Mouse (Mus musculus) thymus, adult 2 months (tissue): ENCODE measurements around the gene Barhl1. TPM values are rescaled to one million over a fixed set of nuclear protein-coding genes. Genes with fewer than 3 reads are reported as not detected.

Experiments used
- DNase-seq: peaks from one replicate; pipeline ENCODE4 v3.0.0; 2021
- H3K27ac ChIP-seq: fragments of 200-500 bp; 2 replicates; pipeline ENCODE4 v1.5.1; 2012; ENCODE audit warnings: low read length, control low read depth; ENCODE audit not compliant: control insufficient read depth, insufficient read depth
- H3K27me3 ChIP-seq: fragments of 200-500 bp; 2 replicates; pipeline ENCODE4 v1.6.1; 2012; ENCODE audit warnings: mild to moderate bottlenecking, low read length, moderate library complexity, mixed read lengths; ENCODE audit not compliant: control insufficient read depth, insufficient read depth
- H3K36me3 ChIP-seq: fragments of 200-500 bp; 2 replicates; pipeline ENCODE4 v1.6.1; 2012; ENCODE audit warnings: mild to moderate bottlenecking, low read length, moderate library complexity; ENCODE audit not compliant: control insufficient read depth, insufficient read depth
- H3K4me1 ChIP-seq: fragments of 200-500 bp; replicated peaks from 2 replicates; pipeline ENCODE4 v1.6.1; 2012; ENCODE audit warnings: low read length; ENCODE audit not compliant: control insufficient read depth, insufficient read depth
- H3K4me3 ChIP-seq: fragments of 200-500 bp; 2 replicates; pipeline ENCODE4 v1.5.1; 2012; ENCODE audit warnings: mild to moderate bottlenecking, low read length, control low read depth, moderate library complexity; ENCODE audit not compliant: control insufficient read depth, insufficient read depth
- CTCF ChIP-seq: fragments of 200-500 bp; IDR thresholded peaks from 2 replicates; pipeline ENCODE4 v1.5.1; 2012; ENCODE audit warnings: mild to moderate bottlenecking, control low read depth, low read length, moderate library complexity, borderline replicate concordance; ENCODE audit not compliant: control insufficient read depth, poor library complexity, insufficient read depth; ENCODE audit errors: extremely low read depth
- POLR2A ChIP-seq: fragments of 200-500 bp; IDR thresholded peaks from 2 replicates; pipeline ENCODE4 v1.6.1; 2012; ENCODE audit warnings: mild to moderate bottlenecking, low read length, control low read depth, moderate library complexity; ENCODE audit not compliant: control insufficient read depth, poor library complexity, insufficient read depth; ENCODE audit errors: extremely low read depth
- WGBS: fragments of 180-500 bp; shearing (Covaris S2); methylation state at CpG from one replicate; pipeline ENCODE4 v1.1.7; 2018; 5-methylcytosine and 5-hydroxymethylcytosine counted together
- polyA plus RNA-seq: library from polyadenylated mRNA; depleted of rRNA; stranded (reverse); fragments of >200 nt; gene quantifications from 2 replicates; pipeline ENCODE4 v1.2.3, GENCODE M21; 2012

Gene Barhl1
- polyA plus RNA-seq, 1 experiment: 0.13 TPM

DNA sequence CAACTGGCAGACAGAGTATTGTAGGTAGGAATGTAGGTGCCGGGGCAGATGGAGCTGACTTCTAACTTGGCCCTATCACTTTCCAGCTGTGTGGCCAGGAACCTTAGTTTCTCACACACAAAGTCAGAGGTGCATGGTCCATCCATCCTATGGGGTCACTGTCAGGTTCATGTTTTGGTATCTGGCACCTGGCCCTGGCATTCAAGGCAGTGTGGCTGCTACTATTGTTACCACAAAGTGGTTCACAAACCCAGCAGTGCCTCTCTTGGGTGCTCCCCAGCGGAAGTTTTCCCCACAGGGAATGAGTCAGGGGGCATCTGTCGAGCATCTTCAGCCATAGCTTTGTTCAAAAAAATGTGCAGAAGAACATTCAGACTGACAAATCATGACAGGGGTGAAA, 29.8 kb upstream of the Barhl1 start:
- TF ChIP-seq CTCF: no peak
- no peak for TF ChIP-seq POLR2A
- Histone ChIP-seq H3K36me3 (no peaks in the 10 kb centered on the region), H3K4me1 (no peaks in the 10 kb centered on the region), H3K4me3 (no peak overlapping the region), H3K27ac (no peak overlapping the region), H3K27me3 (no peaks in the 10 kb centered on the region)
- WGBS: 85% methylated on average over 3 of the region's 3 CpGs
- no peak for DNase-seq

DNA sequence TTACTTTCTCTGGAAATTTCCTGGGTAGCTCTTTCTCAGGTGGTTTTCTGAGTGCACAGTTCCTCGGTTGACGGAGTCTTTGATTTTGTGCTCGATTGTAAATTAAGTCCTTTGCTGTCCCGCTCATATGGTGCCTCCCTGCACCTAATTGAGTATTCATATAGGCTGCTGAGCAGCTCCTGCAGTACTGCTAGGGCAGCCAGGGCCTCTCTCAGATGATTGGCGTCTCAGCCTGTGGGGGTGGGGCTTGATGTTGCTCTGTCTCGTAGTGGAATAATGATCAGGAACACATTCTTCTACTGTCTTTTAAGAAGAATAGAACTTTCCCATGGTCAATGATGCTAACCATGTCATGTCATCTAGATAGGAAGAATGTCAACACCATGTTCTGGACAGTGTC, 28.9 kb upstream of the Barhl1 start:
- Histone ChIP-seq H3K4me3 (no peak overlapping the region), H3K4me1 (no peaks in the 10 kb centered on the region), H3K36me3 (no peaks in the 10 kb centered on the region), H3K27me3 (no peaks in the 10 kb centered on the region), H3K27ac (no peak overlapping the region)
- no peak for TF ChIP-seq CTCF
- TF ChIP-seq POLR2A: no peak
- DNase-seq: no peak
- 80% methylated on average over 6 of the region's 6 CpGs for WGBS

DNA sequence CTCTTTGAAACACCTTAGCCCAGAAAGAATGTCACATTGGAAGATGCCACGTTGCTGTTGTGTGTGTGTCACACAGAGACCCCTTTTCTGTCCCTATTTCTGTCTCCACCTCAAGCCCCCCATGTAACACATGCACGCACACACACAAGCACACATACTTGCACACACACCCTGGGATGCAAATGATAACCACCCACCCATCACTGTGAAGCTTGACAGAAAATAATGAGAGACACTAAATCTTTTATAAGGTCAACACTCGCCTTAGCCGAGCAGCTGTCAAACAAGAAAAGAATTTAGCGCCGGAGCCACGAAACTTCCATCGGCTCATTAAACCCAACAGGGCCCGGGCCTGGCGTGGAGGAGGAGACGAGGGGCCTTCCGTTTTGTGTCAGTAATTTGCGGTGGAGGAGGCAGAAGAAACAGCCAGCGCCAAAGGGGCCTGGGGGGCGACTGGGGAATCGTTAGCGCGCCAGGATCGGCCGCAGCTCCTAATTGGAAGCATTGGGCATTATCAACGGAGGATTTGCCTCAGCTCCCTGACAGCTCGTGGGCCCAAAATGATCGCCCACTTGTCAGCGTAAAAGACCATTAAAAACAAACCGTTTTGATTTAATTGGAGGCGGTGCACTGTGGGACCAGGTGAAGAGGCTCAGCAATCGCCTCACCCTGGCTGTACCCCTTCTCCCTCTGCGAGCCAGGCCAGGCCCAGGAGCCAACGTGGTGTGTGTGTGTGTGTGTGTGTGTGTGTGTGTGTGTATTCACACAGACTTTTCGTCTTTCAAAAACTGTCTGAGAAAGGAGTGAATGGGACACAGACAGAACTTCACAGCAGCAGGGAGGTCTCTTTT, 27.4 kb upstream of the Barhl1 start:
- Histone ChIP-seq H3K4me3 (no peak overlapping the region), H3K36me3 (no peaks in the 10 kb centered on the region), H3K27ac (no peak overlapping the region), H3K4me1 (no peaks in the 10 kb centered on the region), H3K27me3 (no peaks in the 10 kb centered on the region)
- WGBS: 81% methylated on average over 30 of the region's 30 CpGs
- TF ChIP-seq CTCF (no peak), POLR2A (no peak)
- no peak for DNase-seq

DNA sequence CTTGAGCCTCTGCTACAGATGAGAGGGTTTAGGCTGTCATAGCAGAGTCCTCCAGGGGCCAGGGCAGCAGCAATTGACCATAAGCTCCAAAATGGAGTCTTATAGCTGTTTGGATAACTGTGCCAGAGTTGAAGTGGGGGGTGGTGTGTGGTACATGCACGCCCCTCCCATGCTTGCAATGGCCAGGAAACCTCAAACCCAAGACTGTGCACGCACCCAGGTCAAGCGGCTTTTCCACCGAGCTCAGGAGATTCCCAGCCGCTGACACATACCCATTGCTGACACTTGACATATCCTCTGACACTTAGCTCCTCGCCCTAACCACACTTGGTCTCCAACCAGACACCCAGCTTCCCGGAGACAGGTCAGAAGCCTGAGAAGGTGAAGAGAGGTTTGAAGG, 22.5 kb upstream of the Barhl1 start:
- no peaks in the 10 kb centered on the region for H3K27me3 ChIP-seq
- H3K4me1 ChIP-seq: no peaks in the 10 kb centered on the region
- no peak for TF ChIP-seq CTCF
- TF ChIP-seq POLR2A: no peak
- no peak overlapping the region for H3K27ac ChIP-seq
- no peak overlapping the region for H3K4me3 ChIP-seq
- no peak for DNase-seq
- 46% methylated on average over 7 of the region's 7 CpGs for WGBS
- H3K36me3 ChIP-seq: no peaks in the 10 kb centered on the region

DNA sequence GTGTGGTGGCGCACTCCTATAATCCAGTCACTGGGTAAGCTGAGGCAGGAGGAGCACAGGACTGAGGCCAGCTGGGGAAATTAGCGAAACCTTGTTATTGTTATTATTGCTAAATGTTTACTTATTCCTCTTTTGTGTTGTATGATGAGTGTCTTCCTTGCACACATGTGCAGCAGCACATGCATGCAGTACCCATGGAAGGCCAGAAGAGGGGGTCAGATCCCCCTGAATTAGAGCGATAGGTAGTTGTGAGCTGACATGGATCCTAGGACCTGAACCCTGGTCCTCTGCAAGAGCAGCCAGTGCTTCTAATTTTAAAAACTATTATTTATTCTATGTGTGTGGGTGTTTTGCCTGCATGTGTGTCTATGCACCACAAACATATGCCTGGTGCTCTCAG, 14.1 kb upstream of the Barhl1 start:
- Histone ChIP-seq H3K4me3 (no peak overlapping the region), H3K27me3 (no peaks in the 10 kb centered on the region), H3K36me3 (no peaks in the 10 kb centered on the region), H3K4me1 (no peaks in the 10 kb centered on the region), H3K27ac (no peak overlapping the region)
- DNase-seq: no peak
- TF ChIP-seq POLR2A: no peak
- TF ChIP-seq CTCF: no peak
- 90% methylated on average over 3 of the region's 3 CpGs for WGBS

DNA sequence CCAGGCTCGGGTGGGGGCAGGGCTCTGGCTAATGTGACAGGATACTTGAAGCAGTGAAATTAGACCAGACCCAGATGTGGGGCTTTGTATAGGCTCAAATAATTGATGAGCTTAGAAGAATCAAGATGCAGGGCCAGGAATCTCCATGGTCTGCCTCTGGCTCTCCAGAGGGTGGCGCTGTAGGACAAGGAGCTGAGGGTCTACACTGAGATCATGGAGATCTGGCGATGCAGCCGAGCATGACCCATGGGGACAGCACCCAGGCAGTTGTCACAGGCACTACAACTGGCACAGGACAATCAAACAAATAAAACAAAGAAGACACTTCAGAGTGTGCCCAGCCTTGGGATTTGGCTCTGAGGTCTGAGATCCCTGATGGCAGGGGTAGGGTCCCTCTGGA, 7.4 kb upstream of the Barhl1 start:
- Histone ChIP-seq H3K4me3 (no peak overlapping the region), H3K4me1 (no peaks in the 10 kb centered on the region), H3K36me3 (no peaks in the 10 kb centered on the region), H3K27ac (no peak overlapping the region), H3K27me3 (peaks cover 6% of the 10 kb centered on the region; the same call in 1 of the 2 replicates)
- DNase-seq: peak; percentile 25
- WGBS: 7% methylated on average over 4 of the region's 4 CpGs
- TF ChIP-seq CTCF (no peak), POLR2A (no peak)

DNA sequence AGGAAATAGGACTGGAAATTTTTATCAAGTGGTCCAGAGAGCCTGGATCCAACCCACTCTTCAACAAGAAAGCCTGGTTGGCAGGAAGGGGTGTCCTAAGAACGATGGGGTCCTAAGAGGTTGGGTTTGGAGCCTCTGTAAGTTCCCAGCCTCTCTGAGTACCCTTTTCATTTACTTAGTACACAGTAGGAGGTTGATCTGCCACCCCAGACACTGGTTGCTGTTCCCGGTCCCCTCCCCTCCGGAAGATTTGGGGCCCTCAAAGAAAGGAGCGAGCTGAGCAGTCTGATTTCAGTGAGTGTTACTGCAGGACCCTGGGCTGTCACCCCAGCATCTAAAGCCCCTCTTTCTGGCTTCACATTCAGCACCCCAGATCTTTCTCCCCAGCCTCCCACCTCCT, 2.5 kb upstream of the Barhl1 start:
- H3K4me3 ChIP-seq: no peak overlapping the region
- 10% methylated on average over 4 of the region's 4 CpGs for WGBS
- H3K36me3 ChIP-seq: no peaks in the 10 kb centered on the region
- H3K27ac ChIP-seq: no peak overlapping the region
- no peak for TF ChIP-seq CTCF
- TF ChIP-seq POLR2A: no peak
- peaks cover 5% of the 10 kb centered on the region; the same call in 1 of the 2 replicates for H3K4me1 ChIP-seq
- H3K27me3 ChIP-seq: peaks cover 25% of the 10 kb centered on the region
- no peak for DNase-seq
